Mouse (Mus musculus) stomach, postnatal 0 days (tissue): ENCODE data around the gene Pter. TPM values are rescaled to one million over a fixed set of nuclear protein-coding genes. Genes with fewer than 3 reads are reported as not detected.
A peak's percentile ranks its signal among the peaks of the same experiment; 100 is the strongest.

Experiments
- ATAC-seq: fragments of 200-750 bp; cut with Nextera tagmentation; 2 replicates; pipeline ENCODE4 v1.8.0; 2017; ENCODE audit not compliant: low FRiP score, low TSS enrichment
- DNase-seq: peaks from one replicate; pipeline ENCODE4 v3.0.0-alpha.2; 2016; ENCODE audit warnings: low spot score
- H3K27ac ChIP-seq: fragments of 300-500 bp; sonication (generic); replicated peaks from 2 replicates; pipeline ENCODE4 v1.5.1; 2014; ENCODE audit warnings: mild to moderate bottlenecking, control low read depth
- H3K27me3 ChIP-seq: fragments of 300-500 bp; sonication (generic); 2 replicates; pipeline ENCODE4 v1.6.1; 2014; ENCODE audit warnings: low read length; ENCODE audit not compliant: control insufficient read depth, insufficient read depth
- H3K36me3 ChIP-seq: fragments of 300-500 bp; sonication (generic); 2 replicates; pipeline ENCODE4 v1.6.1; 2014; ENCODE audit warnings: low read length, mixed read lengths; ENCODE audit not compliant: control insufficient read depth, insufficient read depth
- H3K4me1 ChIP-seq: fragments of 300-500 bp; sonication (generic); replicated peaks from 2 replicates; pipeline ENCODE4 v1.6.1; 2014; ENCODE audit warnings: antibody characterized with exemption; ENCODE audit not compliant: control insufficient read depth, insufficient read depth
- H3K4me2 ChIP-seq: fragments of 300-500 bp; sonication (generic); replicated peaks from 2 replicates; pipeline ENCODE4 v1.6.1; 2014; ENCODE audit warnings: low read depth, mild to moderate bottlenecking, control low read depth, moderate library complexity
- H3K4me3 ChIP-seq: fragments of 300-500 bp; sonication (generic); 2 replicates; pipeline ENCODE4 v1.5.1; 2014; ENCODE audit warnings: low read depth, low read length, control low read depth
- H3K9ac ChIP-seq: fragments of 300-500 bp; sonication (generic); 2 replicates; pipeline ENCODE4 v1.6.1; 2014; ENCODE audit warnings: mild to moderate bottlenecking, low read length, control low read depth, mixed read lengths
- H3K9me3 ChIP-seq: fragments of 300-500 bp; sonication (generic); 2 replicates; pipeline ENCODE4 v1.6.1; 2016; ENCODE audit warnings: low read length; ENCODE audit not compliant: control insufficient read depth
- CTCF ChIP-seq: IDR thresholded peaks from 2 replicates; pipeline ENCODE4 v1.5.1; 2016; ENCODE audit warnings: antibody characterized with exemption, low read depth, mild to moderate bottlenecking, moderate library complexity
- EP300 ChIP-seq: optimal IDR thresholded peaks from 2 replicates; pipeline ENCODE3; 2016; ENCODE audit warnings: antibody characterized with exemption
- WGBS: fragments of 180-500 bp; shearing (Covaris S2); extraction: QIAGEN DNeasy Blood & Tissue Kit; methylation state at CpG from one replicate; pipeline ENCODE4 v1.1.7; 2014; 5-methylcytosine and 5-hydroxymethylcytosine counted together
- polyA plus RNA-seq: library from polyadenylated mRNA; unstranded; fragments of >200 nt; fragmentation: Nextera tagmentation; extraction: Ambion mirVana; gene quantifications from 2 replicates; pipeline ENCODE4 v1.2.1, GENCODE M21; 2015

Gene Pter
- polyA plus RNA-seq, 1 experiment from 2014 or later, result 20.0 TPM

- under 1% methylated on average over 70 of the region's 75 CpGs for WGBS
- peak overlapping the region; percentile 43 for H3K9ac ChIP-seq
- H3K9me3 ChIP-seq, result no peaks in the 10 kb centered on the region
- H3K27ac ChIP-seq, result no peak overlapping the region
- DNase-seq, result peak; percentile 35
- no peak for TF ChIP-seq EP300
- peak; percentile 63 for TF ChIP-seq CTCF
- peaks cover 4% of the 10 kb centered on the region; the same call in 1 of the 2 replicates for H3K27me3 ChIP-seq
- H3K4me3 ChIP-seq, result peak overlapping the region; percentile 58
- no peaks in the 10 kb centered on the region for H3K36me3 ChIP-seq
- peak overlapping the region; percentile 98 for H3K4me2 ChIP-seq
- ATAC-seq, result peak; percentile 42
- H3K4me1 ChIP-seq, result peaks cover 8% of the 10 kb centered on the region; the same call in 1 of the 2 replicates
These were observed 86.9 kb downstream of the Pter start for GRCm38 (mm10) chr2:13010460-13011341.

GRCm38 (mm10) chr2:13011472-13011871 is 87.6 kb downstream of the Pter start, which contains the start of gene C1ql3:
Gene C1ql3 (minus strand): TSS chr2:13011806.
- Histone ChIP-seq H3K27ac (no peak within 1 kb of the TSS), H3K4me2 (peak within 1 kb of the TSS; percentile 98), H3K27me3 (peaks cover 4% of the 10 kb centered on the region; the same call in 1 of the 2 replicates), H3K4me3 (peak within 1 kb of the TSS; percentile 58), H3K9ac (peak within 1 kb of the TSS; percentile 43), H3K36me3 (no peaks in the 10 kb centered on the region), H3K4me1 (peaks cover 8% of the 10 kb centered on the region; the same call in 1 of the 2 replicates), H3K9me3 (no peaks in the 10 kb centered on the region)
- DNase-seq (no peak), ATAC-seq (no peak)
- WGBS, result 2% methylated on average over 19 of the region's 19 CpGs
- TF ChIP-seq CTCF (no peak), EP300 (no peak)

GRCm38 (mm10) chr2:13011973-13012372 is 88.1 kb downstream of the Pter start:
- Histone ChIP-seq H3K36me3 (no peaks in the 10 kb centered on the region), H3K9ac (no peak overlapping the region), H3K4me1 (peaks cover 8% of the 10 kb centered on the region; the same call in 1 of the 2 replicates), H3K4me2 (no peak overlapping the region), H3K4me3 (peak overlapping the region; percentile 58; the same call in 1 of the 2 replicates), H3K27me3 (peaks cover 4% of the 10 kb centered on the region; the same call in 1 of the 2 replicates), H3K27ac (no peak overlapping the region), H3K9me3 (no peaks in the 10 kb centered on the region)
- WGBS, result 44% methylated on average over 3 of the region's 3 CpGs
- no peak for ATAC-seq
- TF ChIP-seq CTCF (no peak), EP300 (no peak)
- DNase-seq, result no peak

- no peaks in the 10 kb centered on the region for H3K9me3 ChIP-seq
- 55% methylated on average over 5 of the region's 5 CpGs for WGBS
These were observed 94.5 kb downstream of the Pter start for GRCm38 (mm10) chr2:13018382-13018781.

GRCm38 (mm10) chr2:13018861-13019260 is 95.0 kb downstream of the Pter start:
- Histone ChIP-seq H3K4me1 (no peaks in the 10 kb centered on the region), H3K4me3 (no peak overlapping the region), H3K27ac (no peak overlapping the region), H3K36me3 (no peaks in the 10 kb centered on the region), H3K9ac (no peak overlapping the region), H3K27me3 (no peaks in the 10 kb centered on the region), H3K4me2 (no peak overlapping the region), H3K9me3 (no peaks in the 10 kb centered on the region)
- DNase-seq (no peak), ATAC-seq (no peak)
- WGBS, result 63% methylated on average over 1 of the region's 1 CpGs
- TF ChIP-seq EP300 (no peak), CTCF (no peak)

More at GRCm38 (mm10) chr2:13018382-13018781, 94.5 kb downstream of the Pter start:
- Histone ChIP-seq H3K4me1 (no peaks in the 10 kb centered on the region), H3K4me3 (no peak overlapping the region), H3K27ac (no peak overlapping the region), H3K9ac (no peak overlapping the region), H3K4me2 (no peak overlapping the region), H3K36me3 (no peaks in the 10 kb centered on the region), H3K27me3 (no peaks in the 10 kb centered on the region)
- TF ChIP-seq CTCF (no peak), EP300 (no peak)
- ATAC-seq, result no peak
- no peak for DNase-seq

GRCm38 (mm10) chr2:13038772-13039171 is 114.9 kb downstream of the Pter start:
- Histone ChIP-seq H3K27ac (no peak overlapping the region), H3K4me2 (no peak overlapping the region), H3K9ac (no peak overlapping the region), H3K27me3 (no peaks in the 10 kb centered on the region), H3K9me3 (no peaks in the 10 kb centered on the region), H3K4me3 (no peak overlapping the region), H3K36me3 (no peaks in the 10 kb centered on the region), H3K4me1 (no peaks in the 10 kb centered on the region)
- DNase-seq, result no peak
- ATAC-seq, result no peak
- TF ChIP-seq EP300 (no peak), CTCF (no peak)
- 39% methylated on average over 3 of the region's 3 CpGs for WGBS
